Mouse (Mus musculus): ENCODE measurements around the gene Taar4.

Gene Taar4

GRCm38 (mm10) chr10:23960444-23960915 lies at the start of gene Taar4:
Taar4 (plus strand) TSS chr10:23960494.
- DNase-seq = no peak

GRCm38 (mm10) chr10:23920056-23920455 lies 40.2 kb upstream of the Taar4 start, which contains the start of gene Taar1:
Taar1 (plus strand) TSS chr10:23920356.
- DNase-seq = no peak

- no peak for DNase-seq
These were observed 37.8 kb upstream of the Taar4 start for GRCm38 (mm10) chr10:23922468-23922867.

- DNase-seq = no peak
These were observed 36.4 kb upstream of the Taar4 start for GRCm38 (mm10) chr10:23923941-23924340.

DNA sequence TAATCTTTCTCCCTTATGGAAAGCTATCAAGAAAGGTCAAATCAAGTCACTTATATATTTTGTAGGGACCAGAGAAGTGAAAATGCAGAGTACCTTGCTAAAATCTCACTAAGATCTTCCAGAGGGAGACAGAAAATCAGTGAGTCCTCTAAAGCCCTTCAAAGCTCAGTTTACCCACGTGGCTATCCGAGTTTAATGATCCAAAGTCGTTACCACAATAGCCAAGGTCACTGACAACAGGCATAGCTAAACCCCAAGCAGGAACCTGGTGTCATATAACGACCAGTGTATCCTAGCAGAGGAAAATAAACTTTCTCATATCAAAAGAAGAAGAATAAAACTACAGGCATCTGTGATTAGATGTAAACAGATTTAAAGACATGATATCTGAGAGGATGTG lies 22.7 kb upstream of the Taar4 start:
- DNase-seq = no peak

DNA sequence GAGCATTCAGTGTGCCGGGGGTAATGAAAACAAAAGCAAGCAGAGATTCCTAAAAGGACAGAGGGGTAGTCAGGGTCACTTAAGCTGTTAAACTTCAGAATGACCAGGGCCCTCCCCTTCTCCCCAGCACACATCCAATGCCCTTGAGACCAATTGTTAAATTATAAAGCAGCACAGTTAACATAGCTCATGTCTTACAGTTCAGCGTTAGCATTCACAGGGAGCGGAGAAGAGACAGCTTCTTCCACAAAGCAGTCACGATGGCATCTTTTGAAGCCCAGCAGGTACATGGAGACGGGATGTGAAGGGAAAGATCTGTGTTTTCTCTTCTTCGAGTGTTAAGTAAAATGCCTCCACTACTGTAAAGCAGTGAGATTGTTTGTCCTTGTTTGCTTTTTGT lies 22.0 kb upstream of the Taar4 start, which contains the start of gene Taar2:
Gene Taar2 (plus strand): TSS at position 261 of the 400 bp plus-strand sequence.
- DNase-seq = no peak

- DNase-seq = no peak
These were observed 17.8 kb upstream of the Taar4 start for GRCm38 (mm10) chr10:23942465-23942864.

DNA sequence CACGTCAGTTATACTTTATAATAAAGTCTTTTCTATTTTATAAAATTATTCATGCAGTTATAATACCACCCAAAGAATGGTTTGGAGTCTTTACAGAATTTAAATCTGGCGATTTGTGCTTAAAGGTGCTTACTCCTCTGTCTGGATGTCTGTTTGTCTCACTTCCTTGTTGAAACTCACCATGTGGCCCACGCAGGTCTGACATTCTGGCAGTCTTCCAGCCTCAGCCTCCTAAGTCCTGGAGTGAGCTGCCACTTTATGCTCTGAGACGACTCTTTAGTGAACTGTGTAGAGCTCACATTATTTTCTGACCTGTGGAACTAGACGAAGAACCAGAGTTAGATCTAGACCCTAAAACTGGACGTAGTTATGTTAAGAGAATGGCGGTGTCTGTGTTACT lies 12.3 kb upstream of the Taar4 start:
- no peak for DNase-seq

GRCm38 (mm10) chr10:23949508-23950005 lies 10.7 kb upstream of the Taar4 start, which contains the start of gene Taar3:
Taar3 (plus strand) TSS chr10:23949558.
- no peak for DNase-seq

- DNase-seq = no peak
These were observed 8.6 kb upstream of the Taar4 start for GRCm38 (mm10) chr10:23951714-23952113.

- peak; percentile 65 for DNase-seq
These were observed 1.2 kb upstream of the Taar4 start for GRCm38 (mm10) chr10:23959071-23959470.

- peak; percentile 25 for DNase-seq
These were observed 3.1 kb downstream of the Taar4 start for GRCm38 (mm10) chr10:23963444-23963843.

DNA sequence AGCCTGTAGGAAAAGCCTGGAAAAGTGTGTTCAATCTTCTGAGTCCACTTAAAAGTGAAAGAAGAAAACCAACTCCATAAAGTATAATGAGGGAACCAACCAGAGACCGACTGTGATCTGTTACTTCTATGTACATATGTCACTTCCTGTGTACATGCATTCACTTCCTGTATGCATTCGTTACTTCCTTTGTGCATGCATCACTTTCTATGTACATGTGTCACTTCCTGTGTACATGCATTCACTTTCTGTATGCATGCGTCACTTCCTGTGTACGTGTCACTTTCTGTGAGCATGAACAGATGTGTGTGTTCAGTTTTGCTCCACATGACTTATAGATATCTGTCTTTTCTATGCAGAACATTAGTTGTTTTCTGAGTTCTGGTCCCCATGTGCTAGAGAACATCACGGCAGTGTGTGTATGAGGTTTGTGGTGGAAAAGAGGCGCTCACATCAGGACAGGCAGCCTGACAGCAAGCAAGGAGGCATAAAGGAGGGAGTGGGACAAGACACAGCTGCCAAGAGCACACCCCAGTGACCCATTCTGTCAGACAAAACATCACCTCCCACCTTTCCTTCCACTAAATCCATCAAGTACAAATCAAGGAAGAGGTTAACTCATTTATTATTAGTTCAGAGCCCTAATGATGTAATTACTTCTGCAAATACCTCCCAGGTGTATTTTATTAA lies 4.8 kb downstream of the Taar4 start:
- DNase-seq = no peak

GRCm38 (mm10) chr10:23970656-23971165 lies 10.4 kb downstream of the Taar4 start, which contains the start of gene Taar5:
Taar5 (plus strand) TSS chr10:23970706.
- DNase-seq = no peak

GRCm38 (mm10) chr10:23971256-23971655 lies 11.0 kb downstream of the Taar4 start:
- DNase-seq = no peak

DNA sequence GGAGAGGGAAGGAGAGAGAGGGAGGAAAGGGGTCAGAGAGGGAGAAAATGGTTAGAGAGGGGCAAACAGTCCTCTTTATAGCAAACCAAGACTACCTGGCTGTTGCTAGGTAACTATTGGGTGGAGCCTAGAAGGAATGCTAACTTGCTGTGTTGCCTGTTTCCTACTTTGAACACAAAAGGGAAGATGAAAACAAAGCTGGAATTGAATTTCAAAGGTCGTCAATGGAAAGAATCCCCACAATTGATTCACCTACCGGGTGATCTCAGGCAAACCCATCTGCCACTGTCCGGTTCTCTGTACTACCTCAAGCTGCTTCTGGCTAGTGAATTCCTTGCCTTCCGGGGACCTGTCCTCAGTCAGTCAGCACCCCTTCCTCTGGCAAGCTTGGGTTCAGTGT lies 17.7 kb downstream of the Taar4 start:
- DNase-seq = no peak

DNA sequence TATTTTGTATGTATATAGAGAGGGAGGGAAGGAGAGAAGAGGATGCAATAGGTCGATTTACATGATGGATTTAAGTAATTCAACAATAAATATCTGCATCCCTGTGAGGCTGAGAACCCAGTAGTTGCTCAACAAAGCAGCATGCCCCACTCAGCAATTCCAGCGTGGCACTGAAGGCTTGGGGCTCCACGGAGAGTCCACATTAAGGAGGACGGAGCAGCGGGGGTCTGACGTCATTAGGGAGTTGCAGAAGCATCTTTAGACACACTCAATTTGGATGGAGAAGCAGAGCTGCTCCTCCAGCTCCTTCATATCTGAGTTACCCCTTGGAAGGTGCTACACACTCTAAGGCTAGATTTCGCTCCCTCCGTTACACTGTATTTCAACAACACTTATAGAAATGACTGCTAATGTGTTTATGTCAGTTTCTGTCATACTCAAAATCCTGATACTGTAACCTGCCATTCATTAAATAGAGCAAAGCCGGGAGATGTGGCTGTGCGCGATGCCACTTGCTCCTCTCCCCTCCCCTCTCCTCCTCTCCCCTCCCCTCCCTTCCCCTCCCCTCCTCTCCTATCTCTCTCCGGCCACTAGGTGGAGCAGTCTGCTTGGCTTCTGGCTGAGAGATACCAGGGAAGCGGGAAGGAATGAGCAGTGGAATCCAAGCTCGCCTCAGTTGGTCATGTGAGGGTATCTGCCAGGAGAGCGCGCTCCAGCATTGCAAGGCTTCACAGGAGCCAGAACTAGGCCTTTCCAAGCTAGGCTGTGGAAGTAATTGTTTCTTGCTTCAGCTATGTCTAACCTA lies 18.8 kb downstream of the Taar4 start:
- DNase-seq = peak; percentile 83

GRCm38 (mm10) chr10:23985546-23985945 lies 25.3 kb downstream of the Taar4 start, which contains the start of gene Taar6:
Taar6 (minus strand) TSS chr10:23985646.
- DNase-seq = no peak

- DNase-seq = no peak
These were observed 26.1 kb downstream of the Taar4 start for GRCm38 (mm10) chr10:23986419-23986818.

- no peak for DNase-seq
These were observed 33.1 kb downstream of the Taar4 start, which contains the start of gene Taar7a for GRCm38 (mm10) chr10:23993381-23993780. Taar7a (minus strand) TSS chr10:23993481.

GRCm38 (mm10) chr10:23999639-24000038 lies 39.3 kb downstream of the Taar4 start, which contains the start of gene Taar7b:
Taar7b (plus strand) TSS chr10:23999939.
- DNase-seq = no peak

DNA sequence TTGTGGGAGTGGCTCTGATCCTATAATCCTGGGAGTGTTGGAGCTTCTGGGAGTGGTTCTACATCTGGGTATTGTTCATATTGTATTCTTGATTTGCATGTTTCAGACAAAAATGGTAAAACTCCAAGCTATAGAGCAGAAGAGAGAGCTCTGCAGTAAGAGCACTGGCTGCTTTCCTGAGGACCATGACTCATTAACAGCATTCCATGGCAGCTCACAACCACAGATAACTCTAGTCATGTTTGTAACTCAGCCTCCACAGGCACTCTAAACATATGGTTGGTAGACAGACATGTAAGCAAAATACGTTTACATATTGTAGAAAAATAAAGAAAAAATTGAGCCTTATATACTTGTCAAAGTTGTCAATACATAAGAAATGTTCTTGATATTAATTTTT lies 46.1 kb downstream of the Taar4 start:
- no peak for DNase-seq

GRCm38 (mm10) chr10:24007034-24007433 lies 46.7 kb downstream of the Taar4 start:
- no peak for DNase-seq

Data from kidney, postnatal 14 days (tissue).